Mouse (Mus musculus): Measurements from ENCODE around the gene Fam135a.

Fam135a gene

GRCm38 (mm10) chr1:24099926-24100869, at the start of gene Fam135a:
Gene Fam135a (minus strand): TSS chr1:24100341.
- DNase-seq (ENCODE audit: low spot score) = peak; percentile 82

GRCm38 (mm10) chr1:24143504-24143903, 43.4 kb upstream of the Fam135a start:
- DNase-seq (ENCODE audit: low spot score) = no peak

GRCm38 (mm10) chr1:24140555-24140954, 40.4 kb upstream of the Fam135a start:
- no peak for DNase-seq (ENCODE audit: low spot score)

- DNase-seq (ENCODE audit: low spot score) = peak; percentile 16
Observed at GRCm38 (mm10) chr1:24137133-24137532, 37.0 kb upstream of the Fam135a start.

GRCm38 (mm10) chr1:24134792-24135191, 34.7 kb upstream of the Fam135a start:
- no peak for DNase-seq (ENCODE audit: low spot score)

GRCm38 (mm10) chr1:24133853-24134252, 33.7 kb upstream of the Fam135a start:
- DNase-seq (ENCODE audit: low spot score) = no peak

GRCm38 (mm10) chr1:24127866-24128265, 27.7 kb upstream of the Fam135a start:
- no peak for DNase-seq (ENCODE audit: low spot score)

GRCm38 (mm10) chr1:24124610-24125009, 24.5 kb upstream of the Fam135a start:
- DNase-seq (ENCODE audit: low spot score) = no peak

- DNase-seq (ENCODE audit: low spot score) = no peak
Observed at GRCm38 (mm10) chr1:24122582-24122981, 22.4 kb upstream of the Fam135a start.

GRCm38 (mm10) chr1:24107971-24108773, 8.0 kb upstream of the Fam135a start:
- no peak for DNase-seq (ENCODE audit: low spot score)

- DNase-seq (ENCODE audit: low spot score) = no peak
Observed at GRCm38 (mm10) chr1:24107378-24107777, 7.2 kb upstream of the Fam135a start.

- DNase-seq (ENCODE audit: low spot score) = no peak
Observed at GRCm38 (mm10) chr1:24102579-24103149, 2.5 kb upstream of the Fam135a start.

- no peak for DNase-seq (ENCODE audit: low spot score)
Observed at GRCm38 (mm10) chr1:24100870-24101358, 773 bp upstream of the Fam135a start.

GRCm38 (mm10) chr1:24099541-24099925, 608 bp downstream of the Fam135a start:
- DNase-seq (ENCODE audit: low spot score) = no peak

- DNase-seq (ENCODE audit: low spot score) = no peak
Observed at GRCm38 (mm10) chr1:24097541-24097940, 2.6 kb downstream of the Fam135a start.

- no peak for DNase-seq (ENCODE audit: low spot score)
Observed at GRCm38 (mm10) chr1:24092414-24092813, 7.7 kb downstream of the Fam135a start.

GRCm38 (mm10) chr1:24090603-24091002, 9.5 kb downstream of the Fam135a start:
- DNase-seq (ENCODE audit: low spot score) = no peak

GRCm38 (mm10) chr1:24090094-24090493, 10.0 kb downstream of the Fam135a start:
- DNase-seq (ENCODE audit: low spot score) = no peak

- no peak for DNase-seq (ENCODE audit: low spot score)
Observed at GRCm38 (mm10) chr1:24086176-24086575, 14.0 kb downstream of the Fam135a start.

GRCm38 (mm10) chr1:24074396-24074795, 25.7 kb downstream of the Fam135a start:
- DNase-seq (ENCODE audit: low spot score) = no peak

GRCm38 (mm10) chr1:24073386-24074248, 26.5 kb downstream of the Fam135a start:
- DNase-seq (ENCODE audit: low spot score) = no peak
